Mouse (Mus musculus) kidney, postnatal 0 days (tissue): ENCODE results near the gene Adgrl4. TPM values are rescaled to one million over a fixed set of nuclear protein-coding genes. Genes with fewer than 3 reads are reported as not detected.

Experiments used
- ATAC-seq: fragments of 200-750 bp; cut with Nextera tagmentation; replicated peaks from 2 replicates; pipeline ENCODE4 v1.8.0; 2017; ENCODE audit warnings: low read depth, moderate number of reproducible peaks, moderate TSS enrichment, moderate library complexity; ENCODE audit not compliant: low FRiP score
- DNase-seq: peaks from one replicate; pipeline ENCODE4 v3.0.0-alpha.2; 2016; ENCODE audit warnings: low spot score
- H3K27ac ChIP-seq: fragments of 300-500 bp; sonication (generic); 2 replicates; pipeline ENCODE4 v1.5.1; 2014; ENCODE audit warnings: mild to moderate bottlenecking
- H3K27me3 ChIP-seq: fragments of 300-500 bp; sonication (generic); 2 replicates; pipeline ENCODE4 v1.6.1; 2014; ENCODE audit warnings: low read length, mixed read lengths; ENCODE audit not compliant: insufficient read depth
- H3K36me3 ChIP-seq: fragments of 300-500 bp; sonication (generic); 2 replicates; pipeline ENCODE4 v1.6.1; 2014; ENCODE audit warnings: low read length, mixed read lengths; ENCODE audit not compliant: insufficient read depth
- H3K4me1 ChIP-seq: fragments of 300-500 bp; sonication (generic); replicated peaks from 2 replicates; pipeline ENCODE4 v1.6.1; 2014; ENCODE audit warnings: antibody characterized with exemption, low read length, mixed read lengths; ENCODE audit not compliant: insufficient read depth
- H3K4me2 ChIP-seq: fragments of 300-500 bp; sonication (generic); 2 replicates; pipeline ENCODE4 v1.6.1; 2014; ENCODE audit warnings: mild to moderate bottlenecking, low read length, moderate library complexity, mixed read lengths
- H3K4me3 ChIP-seq: fragments of 300-500 bp; sonication (generic); replicated peaks from 2 replicates; pipeline ENCODE4 v1.5.1; 2014; ENCODE audit warnings: low read depth, low read length
- H3K9ac ChIP-seq: fragments of 300-500 bp; sonication (generic); 2 replicates; pipeline ENCODE4 v1.6.1; 2014; ENCODE audit warnings: low read depth, low read length
- H3K9me3 ChIP-seq: fragments of 300-500 bp; sonication (generic); replicated peaks from 2 replicates; pipeline ENCODE4 v1.6.1; 2016; ENCODE audit warnings: low read length, inconsistent platforms, mixed read lengths
- CTCF ChIP-seq: IDR thresholded peaks from 2 replicates; pipeline ENCODE4 v1.5.1; 2016; ENCODE audit warnings: antibody characterized with exemption, low read depth, mild to moderate bottlenecking, moderate library complexity
- WGBS: fragments of 180-500 bp; shearing (Covaris S2); extraction: QIAGEN DNeasy Blood & Tissue Kit; methylation state at CpG from one replicate; pipeline ENCODE4 v1.1.7; 2014; 5-methylcytosine and 5-hydroxymethylcytosine counted together
- polyA plus RNA-seq: library from polyadenylated mRNA; unstranded; fragments of >200 nt; fragmentation: Nextera tagmentation; extraction: Ambion mirVana; gene quantifications from 2 replicates; pipeline ENCODE4 v1.2.1, GENCODE M21; 2015

The Adgrl4 gene
- polyA plus RNA-seq, 1 experiment from 2014 or later, result 35.4 TPM

GRCm38 (mm10) chr3:151567541-151567940, 129.9 kb downstream of the Adgrl4 start:
- no peak overlapping the region for H3K9ac ChIP-seq
- TF ChIP-seq CTCF, result no peak
- no peak overlapping the region for H3K4me3 ChIP-seq
- H3K4me1 ChIP-seq, result no peaks in the 10 kb centered on the region
- no peak overlapping the region for H3K27ac ChIP-seq
- H3K9me3 ChIP-seq, result no peaks in the 10 kb centered on the region
- ATAC-seq (no peak), DNase-seq (no peak)
- 48% methylated on average over 3 of the region's 3 CpGs for WGBS
- no peak overlapping the region for H3K4me2 ChIP-seq
- no peaks in the 10 kb centered on the region for H3K36me3 ChIP-seq
- H3K27me3 ChIP-seq, result no peaks in the 10 kb centered on the region

GRCm38 (mm10) chr3:151572089-151572488, 134.4 kb downstream of the Adgrl4 start:
- Histone ChIP-seq H3K36me3 (no peaks in the 10 kb centered on the region), H3K4me2 (no peak overlapping the region), H3K9ac (no peak overlapping the region), H3K9me3 (no peaks in the 10 kb centered on the region), H3K4me1 (no peaks in the 10 kb centered on the region), H3K27ac (no peak overlapping the region), H3K4me3 (no peak overlapping the region), H3K27me3 (no peaks in the 10 kb centered on the region)
- no peak for TF ChIP-seq CTCF
- ATAC-seq, result no peak
- no peak for DNase-seq
- WGBS, result 90% methylated on average over 5 of the region's 5 CpGs

GRCm38 (mm10) chr3:151575292-151575691, 137.6 kb downstream of the Adgrl4 start:
- no peak overlapping the region for H3K4me3 ChIP-seq
- TF ChIP-seq CTCF, result no peak
- 88% methylated on average over 7 of the region's 7 CpGs for WGBS
- no peak overlapping the region for H3K27ac ChIP-seq
- ATAC-seq (no peak), DNase-seq (no peak)
- H3K4me1 ChIP-seq, result no peaks in the 10 kb centered on the region
- no peaks in the 10 kb centered on the region for H3K9me3 ChIP-seq
- H3K4me2 ChIP-seq, result no peak overlapping the region
- no peak overlapping the region for H3K9ac ChIP-seq
- H3K36me3 ChIP-seq, result no peaks in the 10 kb centered on the region
- H3K27me3 ChIP-seq, result no peaks in the 10 kb centered on the region

GRCm38 (mm10) chr3:151576155-151576554, 138.5 kb downstream of the Adgrl4 start:
- Histone ChIP-seq H3K9ac (no peak overlapping the region), H3K4me3 (no peak overlapping the region), H3K36me3 (no peaks in the 10 kb centered on the region), H3K27ac (no peak overlapping the region), H3K4me1 (no peaks in the 10 kb centered on the region), H3K9me3 (no peaks in the 10 kb centered on the region), H3K27me3 (no peaks in the 10 kb centered on the region), H3K4me2 (no peak overlapping the region)
- ATAC-seq (no peak), DNase-seq (no peak)
- 90% methylated on average over 3 of the region's 3 CpGs for WGBS
- no peak for TF ChIP-seq CTCF

GRCm38 (mm10) chr3:151591904-151592303, 154.2 kb downstream of the Adgrl4 start:
- Histone ChIP-seq H3K27ac (no peak overlapping the region), H3K36me3 (no peaks in the 10 kb centered on the region), H3K4me3 (no peak overlapping the region), H3K27me3 (no peaks in the 10 kb centered on the region), H3K9me3 (no peaks in the 10 kb centered on the region), H3K9ac (no peak overlapping the region), H3K4me1 (no peaks in the 10 kb centered on the region), H3K4me2 (no peak overlapping the region)
- no peak for TF ChIP-seq CTCF
- ATAC-seq, result no peak
- no peak for DNase-seq
